Mouse (Mus musculus): ENCODE measurements around the gene Mettl7a1.

- TF ChIP-seq ZC3H11A (IDR thresholded peaks at IDR 0.05; ENCODE audit: borderline replicate concordance, low read depth, low read length) (no peak), HCFC1 (IDR thresholded peaks at IDR 0.05; ENCODE audit: borderline replicate concordance, insufficient read depth, low read length) (no peak), CHD2 (IDR thresholded peaks at IDR 0.05; ENCODE audit: low read depth, low read length) (no peak)
Measured at GRCm38 (mm10) chr15:100345484-100345883, 41.5 kb downstream of the Mettl7a1 start.
